Mouse (Mus musculus) cerebellum, adult 2 months (tissue): ENCODE measurements around the gene Arrdc1.

Experiments used
- CTCF ChIP-seq: fragments of 200-500 bp; IDR thresholded peaks from 2 replicates; pipeline ENCODE4 v1.5.1; 2011; ENCODE audit warnings: low read depth, mild to moderate bottlenecking, control low read depth, low read length, moderate library complexity, borderline replicate concordance; ENCODE audit not compliant: insufficient read depth
- POLR2A ChIP-seq: fragments of 200-500 bp; IDR thresholded peaks from 2 replicates; pipeline ENCODE4 v1.6.1; 2011; ENCODE audit warnings: low read length, control low read depth, borderline replicate concordance; ENCODE audit not compliant: insufficient read depth

GRCm38 (mm10) chr2:24975704-24976297, 40.7 kb upstream of the Arrdc1 start, which contains the start of gene Pnpla7:
- no peak for TF ChIP-seq CTCF
- TF ChIP-seq POLR2A = no peak
